Mouse (Mus musculus) limb, embryonic 14.5 days (tissue): ENCODE data around the gene Pald1. TPM values are rescaled to one million over a fixed set of nuclear protein-coding genes. Genes with fewer than 3 reads are reported as not detected.
A peak's percentile ranks its signal among the peaks of the same experiment; 100 is the strongest.

Experiments used
- ATAC-seq: fragments of 200-750 bp; cut with Nextera tagmentation; 2 replicates; pipeline ENCODE4 v1.8.0; 2017; ENCODE audit warnings: low read depth, moderate number of reproducible peaks, moderate TSS enrichment; ENCODE audit not compliant: low FRiP score
- DNase-seq: peaks from one replicate; pipeline ENCODE4 v3.0.0-alpha.2; 2015; ENCODE audit warnings: low spot score
- H3K27ac ChIP-seq: fragments of 300-500 bp; sonication (generic); replicated peaks from 2 replicates; pipeline ENCODE4 v1.5.1; 2014; ENCODE audit warnings: low read depth, mild to moderate bottlenecking, low read length, moderate library complexity, mixed read lengths
- H3K27me3 ChIP-seq: fragments of 300-500 bp; sonication (generic); 2 replicates; pipeline ENCODE4 v1.6.1; 2014; ENCODE audit warnings: low read length, mixed read lengths; ENCODE audit not compliant: control insufficient read depth, insufficient read depth
- H3K36me3 ChIP-seq: fragments of 300-500 bp; sonication (generic); 2 replicates; pipeline ENCODE4 v1.6.1; 2014; ENCODE audit warnings: mild to moderate bottlenecking, low read length, moderate library complexity, mixed read lengths; ENCODE audit not compliant: control insufficient read depth, insufficient read depth
- H3K4me1 ChIP-seq: fragments of 300-500 bp; sonication (generic); 2 replicates; pipeline ENCODE4 v1.6.1; 2014; ENCODE audit warnings: antibody characterized with exemption, low read length, mixed read lengths; ENCODE audit not compliant: control insufficient read depth, insufficient read depth
- H3K4me2 ChIP-seq: fragments of 300-500 bp; sonication (generic); replicated peaks from 2 replicates; pipeline ENCODE4 v1.6.1; 2014; ENCODE audit warnings: low read depth, mild to moderate bottlenecking, low read length, moderate library complexity; ENCODE audit not compliant: severe bottlenecking
- H3K4me3 ChIP-seq: fragments of 300-500 bp; sonication (generic); replicated peaks from 2 replicates; pipeline ENCODE4 v1.5.1; 2014; ENCODE audit warnings: low read length
- H3K9ac ChIP-seq: fragments of 300-500 bp; sonication (generic); 2 replicates; pipeline ENCODE4 v1.6.1; 2014; ENCODE audit warnings: mild to moderate bottlenecking, low read depth, low read length, moderate library complexity; ENCODE audit not compliant: severe bottlenecking
- H3K9me3 ChIP-seq: fragments of 300-500 bp; sonication (generic); 2 replicates; pipeline ENCODE4 v1.6.1; 2016; ENCODE audit warnings: low read length; ENCODE audit not compliant: control insufficient read depth
- POLR2A ChIP-seq: fragments of 200-500 bp; IDR thresholded peaks from 2 replicates; pipeline ENCODE4 v1.8.0; 2012; ENCODE audit warnings: inconsistent platforms, mild to moderate bottlenecking, moderate library complexity, borderline replicate concordance; ENCODE audit not compliant: insufficient read depth, insufficient read length; ENCODE audit errors: extremely low read depth
- WGBS: fragments of 180-500 bp; shearing (Covaris S2); extraction: QIAGEN DNeasy Blood & Tissue Kit; methylation state at CpG from one replicate; pipeline ENCODE4 v1.1.7; 2014; 5-methylcytosine and 5-hydroxymethylcytosine counted together
- polyA plus RNA-seq, 2 experiments: library from polyadenylated mRNA; depleted of rRNA in 1 of 2; stranded (reverse) in 1 of 2; unstranded in 1 of 2; fragments of >200 nt; fragmentation: Nextera tagmentation in 1 of 2; extraction: Ambion mirVana in 1 of 2; gene quantifications; 2 replicates each; pipeline versions ENCODE4 v1.2.1 to v1.2.3; 2012 to 2014

Pald1 gene
- polyA plus RNA-seq, 2 experiments, result 19.4 to 24.9 TPM

DNA sequence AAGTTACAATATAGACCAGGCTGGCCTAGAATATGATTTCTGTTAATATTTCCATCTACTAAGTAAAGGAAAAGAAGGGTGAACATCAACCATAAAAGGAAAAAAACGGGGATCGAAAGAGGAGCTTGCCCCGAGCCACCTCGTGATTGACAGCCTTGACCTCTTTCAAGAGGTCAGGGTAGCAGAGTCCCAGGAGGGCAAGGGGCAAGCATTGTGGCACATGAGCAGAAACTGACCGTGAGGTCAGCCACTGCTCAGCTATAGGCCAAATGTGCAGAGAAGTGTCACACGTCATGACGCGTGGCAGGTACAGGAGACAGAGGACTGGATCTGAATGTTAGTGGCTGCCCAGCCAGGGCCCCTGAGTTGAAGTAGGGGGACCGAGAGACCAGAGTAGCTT lies 43.1 kb downstream of the Pald1 start:
- Histone ChIP-seq H3K27me3 (no peaks in the 10 kb centered on the region), H3K4me3 (no peak overlapping the region), H3K27ac (no peak overlapping the region), H3K36me3 (peaks cover 13% of the 10 kb centered on the region), H3K9me3 (no peaks in the 10 kb centered on the region), H3K4me1 (no peaks in the 10 kb centered on the region), H3K4me2 (no peak overlapping the region), H3K9ac (no peak overlapping the region)
- no peak for TF ChIP-seq POLR2A
- ATAC-seq, result no peak
- DNase-seq, result no peak
- 79% methylated on average over 9 of the region's 9 CpGs for WGBS

DNA sequence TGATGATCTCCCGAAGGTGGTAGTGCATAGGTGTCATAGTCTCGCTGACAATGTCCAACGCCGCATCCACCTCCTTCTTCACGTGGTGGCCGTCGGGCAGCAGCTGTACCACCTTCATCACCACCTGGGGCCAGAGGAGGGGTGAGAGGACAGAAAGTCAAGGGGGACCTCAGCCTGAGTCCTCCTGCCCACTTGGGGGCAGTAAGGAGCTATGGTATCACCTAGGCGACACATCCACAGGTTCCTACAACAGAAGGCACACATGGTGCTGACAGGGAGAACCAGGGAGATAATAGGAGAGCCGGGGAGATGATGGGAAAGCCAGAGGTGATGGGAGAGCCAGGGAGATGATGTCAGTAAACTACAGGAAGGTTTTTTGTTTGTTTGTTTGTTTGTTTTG lies 44.1 kb downstream of the Pald1 start:
- 87% methylated on average over 9 of the region's 9 CpGs for WGBS
- Histone ChIP-seq H3K27ac (no peak overlapping the region), H3K36me3 (peaks cover 13% of the 10 kb centered on the region), H3K4me2 (no peak overlapping the region), H3K27me3 (no peaks in the 10 kb centered on the region), H3K4me3 (no peak overlapping the region), H3K4me1 (no peaks in the 10 kb centered on the region), H3K9ac (no peak overlapping the region), H3K9me3 (no peaks in the 10 kb centered on the region)
- ATAC-seq (no peak), DNase-seq (no peak)
- no peak for TF ChIP-seq POLR2A

DNA sequence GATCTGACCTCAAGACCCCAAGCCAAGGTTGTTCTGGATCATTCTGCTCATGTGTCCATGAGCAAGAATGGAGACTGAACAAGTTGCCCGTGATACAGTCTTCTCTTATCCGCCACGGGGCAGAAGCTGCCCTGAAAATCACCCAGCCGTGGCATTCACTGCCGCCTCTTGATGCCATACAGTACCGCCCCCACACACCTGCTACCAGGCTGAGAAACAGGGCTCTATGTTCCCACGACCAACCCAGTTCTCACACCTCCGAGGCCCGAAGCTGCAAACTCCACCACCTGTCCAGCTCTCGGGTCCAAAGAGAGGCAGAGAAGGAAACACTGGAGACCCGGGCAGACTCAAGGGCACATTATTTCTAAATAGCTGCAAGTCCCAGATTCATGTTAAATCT lies 45.7 kb downstream of the Pald1 start:
- H3K27ac ChIP-seq, result no peak overlapping the region
- no peak for DNase-seq
- no peak overlapping the region for H3K9ac ChIP-seq
- no peaks in the 10 kb centered on the region for H3K4me1 ChIP-seq
- no peak for TF ChIP-seq POLR2A
- ATAC-seq, result no peak
- no peak overlapping the region for H3K4me2 ChIP-seq
- H3K27me3 ChIP-seq, result no peaks in the 10 kb centered on the region
- H3K9me3 ChIP-seq, result no peaks in the 10 kb centered on the region
- H3K36me3 ChIP-seq, result peaks cover 18% of the 10 kb centered on the region
- no peak overlapping the region for H3K4me3 ChIP-seq
- 91% methylated on average over 11 of the region's 11 CpGs for WGBS

DNA sequence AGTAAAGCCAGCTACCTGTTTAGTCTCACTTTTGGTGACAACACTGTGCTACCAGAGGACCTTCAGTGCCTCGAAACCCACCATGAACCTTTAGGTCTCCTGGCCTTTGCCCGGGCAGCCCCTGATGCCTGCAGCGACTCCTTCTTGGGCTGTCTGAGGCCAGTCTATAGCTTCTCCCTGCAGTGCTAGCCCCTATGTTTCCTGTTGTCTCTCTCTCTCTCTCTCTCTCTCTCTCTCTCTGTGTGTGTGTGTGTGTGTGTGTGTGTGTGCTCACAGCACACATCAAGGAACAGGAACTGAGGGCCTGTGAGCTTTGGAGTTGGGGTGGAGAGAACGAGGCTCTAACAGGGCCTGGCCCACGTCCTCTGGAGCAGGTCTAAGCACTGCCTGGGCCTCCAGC lies 46.7 kb downstream of the Pald1 start:
- H3K4me2 ChIP-seq, result no peak overlapping the region
- no peak overlapping the region for H3K27ac ChIP-seq
- no peak overlapping the region for H3K9ac ChIP-seq
- DNase-seq (no peak), ATAC-seq (no peak)
- H3K4me3 ChIP-seq, result no peak overlapping the region
- H3K9me3 ChIP-seq, result no peaks in the 10 kb centered on the region
- peaks cover 18% of the 10 kb centered on the region for H3K36me3 ChIP-seq
- no peaks in the 10 kb centered on the region for H3K4me1 ChIP-seq
- TF ChIP-seq POLR2A, result no peak
- H3K27me3 ChIP-seq, result no peaks in the 10 kb centered on the region
- WGBS, result 75% methylated on average over 5 of the region's 5 CpGs

DNA sequence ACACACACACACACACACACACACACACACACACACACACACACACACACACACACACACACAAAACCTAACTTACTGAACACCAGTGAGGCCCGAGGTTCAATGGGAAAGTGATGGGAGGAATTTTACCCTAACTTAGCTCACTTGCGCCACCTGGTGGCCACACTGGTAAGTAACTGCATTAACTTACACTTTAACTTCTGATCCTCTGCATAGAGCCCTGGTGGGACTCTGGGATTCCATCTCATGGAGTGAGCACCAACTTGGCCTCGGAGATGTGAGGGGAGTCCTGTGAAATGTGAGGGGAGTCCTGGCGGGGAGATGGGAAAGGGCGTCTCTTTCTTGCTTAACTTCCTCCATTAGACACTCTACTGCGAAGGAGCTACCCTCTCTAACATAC lies 47.2 kb downstream of the Pald1 start:
- H3K4me1 ChIP-seq, result no peaks in the 10 kb centered on the region
- H3K9ac ChIP-seq, result no peak overlapping the region
- H3K9me3 ChIP-seq, result no peaks in the 10 kb centered on the region
- DNase-seq (peak; percentile 92), ATAC-seq (peak; percentile 70)
- peaks cover 18% of the 10 kb centered on the region for H3K36me3 ChIP-seq
- H3K4me3 ChIP-seq, result no peak overlapping the region
- H3K4me2 ChIP-seq, result no peak overlapping the region
- no peak for TF ChIP-seq POLR2A
- no peak overlapping the region for H3K27ac ChIP-seq
- no peaks in the 10 kb centered on the region for H3K27me3 ChIP-seq
- 26% methylated on average over 6 of the region's 6 CpGs for WGBS

DNA sequence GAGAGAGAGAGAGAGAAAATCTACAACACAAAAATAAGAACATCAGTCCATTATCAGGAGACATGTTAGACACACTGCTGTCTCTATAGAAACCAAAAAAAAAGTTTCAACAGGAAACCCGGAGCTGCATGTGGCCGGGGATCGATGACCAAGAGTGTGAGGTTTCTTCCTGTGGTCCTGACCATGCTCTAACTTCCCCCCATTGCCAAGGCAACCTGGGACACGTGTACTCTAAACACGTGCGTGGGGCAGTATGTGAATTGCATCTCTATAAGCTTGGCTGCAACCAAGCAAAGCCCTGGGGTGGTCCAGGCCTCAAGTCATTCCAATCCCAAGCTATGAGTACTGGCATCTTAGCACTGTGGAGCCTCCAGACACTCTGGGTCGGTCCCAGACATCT lies 48.8 kb downstream of the Pald1 start:
- no peak overlapping the region for H3K9ac ChIP-seq
- DNase-seq, result no peak
- no peaks in the 10 kb centered on the region for H3K27me3 ChIP-seq
- no peak for TF ChIP-seq POLR2A
- H3K4me1 ChIP-seq, result no peaks in the 10 kb centered on the region
- no peak overlapping the region for H3K4me2 ChIP-seq
- H3K27ac ChIP-seq, result no peak overlapping the region
- H3K36me3 ChIP-seq, result peaks cover 15% of the 10 kb centered on the region; the same call in 1 of the 2 replicates
- H3K9me3 ChIP-seq, result no peaks in the 10 kb centered on the region
- H3K4me3 ChIP-seq, result no peak overlapping the region
- ATAC-seq, result no peak
- 72% methylated on average over 7 of the region's 7 CpGs for WGBS
